Mouse (Mus musculus): ENCODE measurements at regions not wholly inside any gene's neighbourhood (a gene's known extent, or its start where the extent isn't known, plus 50 kb on each side); places are given as distances from the start of the nearest gene placed in this dataset.

GRCm38 (mm10) chrX:163155251-163155650 is 190.9 kb upstream of the S100g start:
- Histone ChIP-seq H3K27me3 (replicated peaks; ENCODE audit: control insufficient read depth, insufficient read depth, low read length) (no peaks in the 10 kb centered on the region), H3K9me3 (replicated peaks; ENCODE audit: control insufficient read depth, low read length) (no peaks in the 10 kb centered on the region), H3K36me3 (ENCODE audit: control insufficient read depth, insufficient read depth, low read length) (no peaks in the 10 kb centered on the region), H3K4me3 (ENCODE audit: low read depth, low read length) (no peak overlapping the region), H3K4me2 (ENCODE audit: low read length) (no peak overlapping the region), H3K4me1 (ENCODE audit: control insufficient read depth, insufficient read depth, low read length) (no peaks in the 10 kb centered on the region), H3K9ac (ENCODE audit: low read length) (no peak overlapping the region), H3K27ac (ENCODE audit: low read depth, low read length) (no peak overlapping the region)
- DNase-seq (ENCODE audit: low spot score) = no peak
- no peak for ATAC-seq
- WGBS = 74% methylated on average over 5 of the region's 5 CpGs

GRCm38 (mm10) chrX:163151970-163152369 is 187.6 kb upstream of the S100g start:
- Histone ChIP-seq H3K4me2 (ENCODE audit: low read length) (no peak overlapping the region), H3K36me3 (ENCODE audit: control insufficient read depth, insufficient read depth, low read length) (no peaks in the 10 kb centered on the region), H3K27ac (ENCODE audit: low read depth, low read length) (no peak overlapping the region), H3K9ac (ENCODE audit: low read length) (no peak overlapping the region), H3K4me3 (ENCODE audit: low read depth, low read length) (no peak overlapping the region), H3K9me3 (replicated peaks; ENCODE audit: control insufficient read depth, low read length) (no peaks in the 10 kb centered on the region), H3K27me3 (replicated peaks; ENCODE audit: control insufficient read depth, insufficient read depth, low read length) (no peaks in the 10 kb centered on the region), H3K4me1 (ENCODE audit: control insufficient read depth, insufficient read depth, low read length) (no peaks in the 10 kb centered on the region)
- ATAC-seq (no peak), DNase-seq (ENCODE audit: low spot score) (no peak)
- 63% methylated on average over 2 of the region's 2 CpGs for WGBS

- WGBS = 58% methylated on average over 3 of the region's 3 CpGs
- Histone ChIP-seq H3K9me3 (replicated peaks; ENCODE audit: control insufficient read depth, low read length) (no peaks in the 10 kb centered on the region), H3K27me3 (replicated peaks; ENCODE audit: control insufficient read depth, insufficient read depth, low read length) (no peaks in the 10 kb centered on the region), H3K4me3 (ENCODE audit: low read depth, low read length) (no peak overlapping the region), H3K4me1 (ENCODE audit: control insufficient read depth, insufficient read depth, low read length) (no peaks in the 10 kb centered on the region), H3K27ac (ENCODE audit: low read depth, low read length) (no peak overlapping the region), H3K9ac (ENCODE audit: low read length) (no peak overlapping the region), H3K4me2 (ENCODE audit: low read length) (no peak overlapping the region), H3K36me3 (ENCODE audit: control insufficient read depth, insufficient read depth, low read length) (no peaks in the 10 kb centered on the region)
- DNase-seq (ENCODE audit: low spot score) (no peak), ATAC-seq (no peak)
Observed at GRCm38 (mm10) chrX:163144475-163144874, 180.1 kb upstream of the S100g start.

- Histone ChIP-seq H3K27me3 (replicated peaks; ENCODE audit: control insufficient read depth, insufficient read depth, low read length) (no peaks in the 10 kb centered on the region), H3K4me2 (ENCODE audit: low read length) (no peak overlapping the region), H3K4me3 (ENCODE audit: low read depth, low read length) (no peak overlapping the region), H3K9me3 (replicated peaks; ENCODE audit: control insufficient read depth, low read length) (no peaks in the 10 kb centered on the region), H3K27ac (ENCODE audit: low read depth, low read length) (no peak overlapping the region), H3K4me1 (ENCODE audit: control insufficient read depth, insufficient read depth, low read length) (no peaks in the 10 kb centered on the region), H3K36me3 (ENCODE audit: control insufficient read depth, insufficient read depth, low read length) (no peaks in the 10 kb centered on the region), H3K9ac (ENCODE audit: low read length) (no peak overlapping the region)
- WGBS = 79% methylated on average over 1 of the region's 1 CpGs
- DNase-seq (ENCODE audit: low spot score) (no peak), ATAC-seq (no peak)
Observed at GRCm38 (mm10) chrX:163139475-163139874, 175.1 kb upstream of the S100g start.

GRCm38 (mm10) chrX:163128626-163129025 is 164.2 kb upstream of the S100g start:
- H3K4me1 ChIP-seq (ENCODE audit: control insufficient read depth, insufficient read depth, low read length) = no peaks in the 10 kb centered on the region
- no peaks in the 10 kb centered on the region for H3K27me3 ChIP-seq (replicated peaks; ENCODE audit: control insufficient read depth, insufficient read depth, low read length)
- H3K27ac ChIP-seq (ENCODE audit: low read depth, low read length) = no peak overlapping the region
- H3K4me2 ChIP-seq (ENCODE audit: low read length) = no peak overlapping the region
- no peaks in the 10 kb centered on the region for H3K36me3 ChIP-seq (ENCODE audit: control insufficient read depth, insufficient read depth, low read length)
- H3K9me3 ChIP-seq (replicated peaks; ENCODE audit: control insufficient read depth, low read length) = no peaks in the 10 kb centered on the region
- no peak overlapping the region for H3K9ac ChIP-seq (ENCODE audit: low read length)
- ATAC-seq = no peak
- H3K4me3 ChIP-seq (ENCODE audit: low read depth, low read length) = no peak overlapping the region
- DNase-seq (ENCODE audit: low spot score) = no peak
- WGBS = 90% methylated on average over 1 of the region's 1 CpGs

GRCm38 (mm10) chrX:163117681-163118393 is 153.4 kb upstream of the S100g start:
- H3K9ac ChIP-seq (ENCODE audit: low read length) = no peak overlapping the region
- H3K36me3 ChIP-seq (ENCODE audit: control insufficient read depth, insufficient read depth, low read length) = no peaks in the 10 kb centered on the region
- DNase-seq (ENCODE audit: low spot score) = peak; percentile 46
- no peak overlapping the region for H3K4me2 ChIP-seq (ENCODE audit: low read length)
- no peaks in the 10 kb centered on the region for H3K27me3 ChIP-seq (replicated peaks; ENCODE audit: control insufficient read depth, insufficient read depth, low read length)
- peak; percentile 89 for ATAC-seq
- H3K27ac ChIP-seq (ENCODE audit: low read depth, low read length) = no peak overlapping the region; the same call in 1 of the 2 replicates
- H3K4me3 ChIP-seq (ENCODE audit: low read depth, low read length) = no peak overlapping the region
- WGBS = 49% methylated on average over 5 of the region's 5 CpGs
- no peaks in the 10 kb centered on the region for H3K4me1 ChIP-seq (ENCODE audit: control insufficient read depth, insufficient read depth, low read length)
- no peaks in the 10 kb centered on the region for H3K9me3 ChIP-seq (replicated peaks; ENCODE audit: control insufficient read depth, low read length)

- Histone ChIP-seq H3K4me2 (ENCODE audit: low read length) (no peak overlapping the region), H3K27me3 (replicated peaks; ENCODE audit: control insufficient read depth, insufficient read depth, low read length) (no peaks in the 10 kb centered on the region), H3K4me3 (ENCODE audit: low read depth, low read length) (no peak overlapping the region), H3K9ac (ENCODE audit: low read length) (no peak overlapping the region), H3K27ac (ENCODE audit: low read depth, low read length) (peak overlapping the region; percentile 52; the same call in 1 of the 2 replicates), H3K36me3 (ENCODE audit: control insufficient read depth, insufficient read depth, low read length) (no peaks in the 10 kb centered on the region), H3K4me1 (ENCODE audit: control insufficient read depth, insufficient read depth, low read length) (no peaks in the 10 kb centered on the region), H3K9me3 (replicated peaks; ENCODE audit: control insufficient read depth, low read length) (no peaks in the 10 kb centered on the region)
- no peak for DNase-seq (ENCODE audit: low spot score)
- WGBS = 55% methylated on average over 1 of the region's 1 CpGs
- ATAC-seq = no peak
Observed at GRCm38 (mm10) chrX:163117237-163117636, 152.8 kb upstream of the S100g start.

GRCm38 (mm10) chrX:163095026-163095765 is 130.8 kb upstream of the S100g start:
- H3K36me3 ChIP-seq (ENCODE audit: control insufficient read depth, insufficient read depth, low read length) = no peaks in the 10 kb centered on the region
- H3K4me2 ChIP-seq (ENCODE audit: low read length) = no peak overlapping the region
- no peaks in the 10 kb centered on the region for H3K27me3 ChIP-seq (replicated peaks; ENCODE audit: control insufficient read depth, insufficient read depth, low read length)
- no peak overlapping the region for H3K4me3 ChIP-seq (ENCODE audit: low read depth, low read length)
- 93% methylated on average over 4 of the region's 4 CpGs for WGBS
- DNase-seq (ENCODE audit: low spot score) = no peak
- no peak overlapping the region for H3K9ac ChIP-seq (ENCODE audit: low read length)
- H3K4me1 ChIP-seq (ENCODE audit: control insufficient read depth, insufficient read depth, low read length) = no peaks in the 10 kb centered on the region
- no peaks in the 10 kb centered on the region for H3K9me3 ChIP-seq (replicated peaks; ENCODE audit: control insufficient read depth, low read length)
- no peak for ATAC-seq
- no peak overlapping the region for H3K27ac ChIP-seq (ENCODE audit: low read depth, low read length)
